ENCODE assay signal across 26 mouse cellular contexts in genomic region chr5:74264541-74264940, GRCm38 (mm10).
A peak's percentile ranks its signal among the peaks of the same experiment; 100 is the strongest.
DNase-seq lines count a peak whose midpoint lies in the region; ATAC-seq lines count a peak whose summit lies in the region.
"Had no signal": no experiment of that assay in that cellular context is flagged by ENCODE, and none has a peak within 500 bp of the region (broad histone marks: within the 10 kb centered on the region; RNA-seq: fewer than 3 reads in every experiment).

No protein-coding gene starts in this region.

- H3K9me3 ChIP-seq in limb, embryonic 10.5 days (replicated peaks), result no peaks in the 10 kb centered on the region
- H3K9me3 ChIP-seq in intestine, embryonic 16.5 days (ENCODE audit: control insufficient read depth, low read length), result no peaks in the 10 kb centered on the region
- H3K9me3 ChIP-seq: embryonic facial prominence, embryonic 12.5 days; forebrain, embryonic 15.5 days; hindbrain, embryonic 12.5 days; midbrain, embryonic 10.5 days; midbrain, embryonic 15.5 days; neural tube, embryonic 15.5 days had no signal

- H3K4me2 ChIP-seq in intestine, embryonic 16.5 days (ENCODE audit: low read depth, low read length), result no peak overlapping the region
- H3K4me2 ChIP-seq: embryonic facial prominence, embryonic 12.5 days; forebrain, embryonic 15.5 days; hindbrain, embryonic 12.5 days; midbrain, embryonic 15.5 days; neural tube, embryonic 15.5 days had no signal

- no peaks in the 10 kb centered on the region for H3K27me3 ChIP-seq in limb, embryonic 10.5 days (ENCODE audit: low read depth, poor library complexity, severe bottlenecking)
- no peaks in the 10 kb centered on the region for H3K27me3 ChIP-seq in intestine, embryonic 16.5 days (replicated peaks; ENCODE audit: control insufficient read depth, insufficient read depth, low read length)
- H3K27me3 ChIP-seq: CH12.LX; embryonic facial prominence, embryonic 12.5 days; forebrain, embryonic 15.5 days; hindbrain, embryonic 12.5 days; midbrain, embryonic 15.5 days; neural tube, embryonic 15.5 days had no signal

- ATAC-seq in intestine, embryonic 16.5 days, result no peak
- ATAC-seq: forebrain, embryonic 15.5 days; intestine, postnatal 0 days; midbrain, embryonic 15.5 days had no signal

- WGBS in limb, embryonic 10.5 days, result 69% methylated on average over 4 of the region's 4 CpGs
- WGBS in intestine, embryonic 16.5 days, result 77% methylated on average over 4 of the region's 4 CpGs

- peaks cover 84% of the 10 kb centered on the region for H3K4me1 ChIP-seq in limb, embryonic 10.5 days
- H3K4me1 ChIP-seq in intestine, embryonic 16.5 days (ENCODE audit: control insufficient read depth, insufficient read depth, low read length), result peaks cover 35% of the 10 kb centered on the region

- intact Hi-C loops in heart, postnatal 10 days (cut with DNase I), result loop anchor here (5.0 kb wide), 1 partner anchor 117 kb away; no protein-coding TSS in a partner anchor

- no peaks in the 10 kb centered on the region for H3K36me3 ChIP-seq in limb, embryonic 10.5 days
- H3K36me3 ChIP-seq in intestine, embryonic 16.5 days (ENCODE audit: control insufficient read depth, insufficient read depth, low read length), result no peaks in the 10 kb centered on the region
- H3K36me3 ChIP-seq: embryonic facial prominence, embryonic 12.5 days; forebrain, embryonic 15.5 days; hindbrain, embryonic 12.5 days; midbrain, embryonic 10.5 days; midbrain, embryonic 15.5 days; neural tube, embryonic 15.5 days had no signal

- H3K9ac ChIP-seq in intestine, embryonic 16.5 days (ENCODE audit: low read depth, low read length), result no peak overlapping the region
- H3K9ac ChIP-seq: embryonic facial prominence, embryonic 12.5 days; forebrain, embryonic 15.5 days; hindbrain, embryonic 12.5 days; liver, embryonic 14.5 days; midbrain, embryonic 15.5 days; neural tube, embryonic 15.5 days had no signal

- H3K4me3 ChIP-seq in limb, embryonic 10.5 days, result no peak overlapping the region
- H3K4me3 ChIP-seq in intestine, embryonic 16.5 days (ENCODE audit: low read length), result no peak overlapping the region
- H3K4me3 ChIP-seq: embryonic facial prominence, embryonic 12.5 days; forebrain, embryonic 15.5 days; gastrocnemius, adult 2 months; hindbrain, embryonic 12.5 days; midbrain, embryonic 10.5 days; midbrain, embryonic 15.5 days; neural tube, embryonic 15.5 days had no signal

- H3K27ac ChIP-seq in limb, embryonic 10.5 days, result peak overlapping the region; percentile 93
- no peak overlapping the region for H3K27ac ChIP-seq in intestine, embryonic 16.5 days (ENCODE audit: low read length)
- H3K27ac ChIP-seq: forebrain, embryonic 15.5 days; gastrocnemius, adult 2 months; hindbrain, embryonic 12.5 days; liver, embryonic 14.5 days; macrophage; midbrain, embryonic 15.5 days; neural tube, embryonic 15.5 days had no signal

- peak; percentile 31 to 76 for DNase-seq in adrenal gland, adult (ENCODE audit: inconsistent age in 2 of 2, low spot score in 1 of 2)
- DNase-seq in adrenal gland, postnatal 25 days, result no peak
- DNase-seq in heart, adult 11 months, result peak; percentile 51
- no peak for DNase-seq in heart, postnatal 10 days
- DNase-seq in limb, embryonic 10.5 days (ENCODE audit: low spot score), result no peak
- no peak for DNase-seq in Muller cell, postnatal 12 days (ENCODE audit: inconsistent ontology term)
- DNase-seq: cerebellum, adult 2 months; gastrocnemius, adult 2 months; gastrocnemius, postnatal 36 days; kidney, postnatal 25 days; liver; lung, adult 2 months; lung, postnatal 10 days; right cerebral cortex, postnatal 14 days; thymus, postnatal 14 days had no signal

Comparison
In these comparisons a context has a peak if more than half of its experiments do, and no peak if none do; other contexts are left out.
1. DNase-seq: peak in adrenal gland, adult (2 of 2) and heart, adult 11 months (single experiment); none in adrenal gland, postnatal 25 days (single experiment), heart, postnatal 10 days (0 of 2), limb, embryonic 10.5 days (single experiment) and Muller cell, postnatal 12 days (single experiment).